Mouse (Mus musculus) spleen, adult 2 months (tissue): ENCODE data around the gene Prim2. TPM values are rescaled to one million over a fixed set of nuclear protein-coding genes. Genes with fewer than 3 reads are reported as not detected.

ENCODE experiments used
- DNase-seq, 2 experiments: peaks; one replicate each; pipeline versions ENCODE4 v3.0.0 to v3.0.0-alpha.2; 2012 to 2021; ENCODE audit warnings: low spot score in 2 of 2, low read depth in 1 of 2
- H3K27ac ChIP-seq: fragments of 200-500 bp; 2 replicates; pipeline ENCODE4 v1.5.1; 2012; ENCODE audit warnings: low read length, inconsistent platforms; ENCODE audit not compliant: insufficient read depth
- H3K27me3 ChIP-seq: fragments of 200-500 bp; 2 replicates; pipeline ENCODE4 v1.6.1; 2012; ENCODE audit warnings: mild to moderate bottlenecking, moderate library complexity, low read length, inconsistent platforms; ENCODE audit not compliant: control insufficient read depth, insufficient read depth
- H3K36me3 ChIP-seq: fragments of 200-500 bp; 2 replicates; pipeline ENCODE4 v1.6.1; 2012; ENCODE audit warnings: mild to moderate bottlenecking, low read length, inconsistent platforms; ENCODE audit not compliant: control insufficient read depth, insufficient read depth
- H3K4me1 ChIP-seq: fragments of 200-500 bp; 2 replicates; pipeline ENCODE4 v1.6.1; 2011; ENCODE audit warnings: inconsistent platforms; ENCODE audit not compliant: control insufficient read depth, insufficient read depth, insufficient read length
- H3K4me3 ChIP-seq: fragments of 200-500 bp; 2 replicates; pipeline ENCODE4 v1.5.1; 2011; ENCODE audit warnings: mild to moderate bottlenecking, inconsistent platforms; ENCODE audit not compliant: insufficient read depth, insufficient read length; ENCODE audit errors: extremely low read depth
- CTCF ChIP-seq: fragments of 200-500 bp; IDR thresholded peaks from 2 replicates; pipeline ENCODE4 v1.5.1; 2011; ENCODE audit warnings: mild to moderate bottlenecking, inconsistent platforms; ENCODE audit not compliant: insufficient read depth, insufficient read length, insufficient replicate concordance; ENCODE audit errors: extremely low read depth
- POLR2A ChIP-seq: fragments of 200-500 bp; IDR thresholded peaks from 2 replicates; pipeline ENCODE4 v1.6.1; 2011; ENCODE audit warnings: low read depth, low read length, inconsistent platforms
- WGBS: fragments of 180-500 bp; shearing (Covaris S2); methylation state at CpG from one replicate; pipeline ENCODE4 v1.1.7; 2018; 5-methylcytosine and 5-hydroxymethylcytosine counted together
- polyA plus RNA-seq: library from polyadenylated mRNA; depleted of rRNA; stranded (reverse); fragments of >200 nt; gene quantifications from 2 replicates; pipeline ENCODE4 v1.2.3, GENCODE M21; 2012; rRNA removed

Prim2 gene
- polyA plus RNA-seq, 1 experiment: 2.9 TPM

GRCm38 (mm10) chr1:33454251-33454650 lies 215.3 kb downstream of the Prim2 start:
- H3K4me1 ChIP-seq: 0 out of 2 replicates have a peak, but pooled peaks cover 2% of the 10 kb centered on the region
- 96% methylated on average over 6 of the region's 6 CpGs for WGBS
- no peak overlapping the region for H3K27ac ChIP-seq
- H3K4me3 ChIP-seq: no peak overlapping the region
- no peak for TF ChIP-seq CTCF
- TF ChIP-seq POLR2A: no peak
- H3K27me3 ChIP-seq: no peaks in the 10 kb centered on the region
- H3K36me3 ChIP-seq: no peaks in the 10 kb centered on the region
- no peak for DNase-seq

GRCm38 (mm10) chr1:33453299-33453698 lies 216.3 kb downstream of the Prim2 start:
- DNase-seq: no peak
- 0 out of 2 replicates have a peak, but pooled peaks cover 2% of the 10 kb centered on the region for H3K4me1 ChIP-seq
- no peak for TF ChIP-seq CTCF
- no peak for TF ChIP-seq POLR2A
- no peak overlapping the region for H3K4me3 ChIP-seq
- WGBS: 69% methylated on average over 9 of the region's 9 CpGs
- no peaks in the 10 kb centered on the region for H3K27me3 ChIP-seq
- no peaks in the 10 kb centered on the region for H3K36me3 ChIP-seq
- H3K27ac ChIP-seq: no peak overlapping the region

GRCm38 (mm10) chr1:33447179-33447578 lies 222.4 kb downstream of the Prim2 start:
- no peak for DNase-seq
- Histone ChIP-seq H3K27ac (no peak overlapping the region), H3K27me3 (no peaks in the 10 kb centered on the region), H3K4me3 (no peak overlapping the region), H3K4me1 (no peaks in the 10 kb centered on the region), H3K36me3 (no peaks in the 10 kb centered on the region)
- TF ChIP-seq POLR2A (no peak), CTCF (no peak)
- WGBS: 41% methylated on average over 4 of the region's 4 CpGs

GRCm38 (mm10) chr1:33436167-33436566 lies 233.4 kb downstream of the Prim2 start:
- DNase-seq: no peak
- WGBS: 64% methylated on average over 2 of the region's 2 CpGs
- Histone ChIP-seq H3K27me3 (no peaks in the 10 kb centered on the region), H3K36me3 (no peaks in the 10 kb centered on the region), H3K27ac (no peak overlapping the region), H3K4me3 (no peak overlapping the region), H3K4me1 (no peaks in the 10 kb centered on the region)
- TF ChIP-seq POLR2A: no peak
- TF ChIP-seq CTCF: no peak

Other genes with a start within 250 kb of the Prim2 start
- gene Rab23, start 50.1 kb upstream of the Prim2 start, polyA plus RNA-seq: 2.1 and 2.4 TPM in 2 replicates
- gene Bag2, start 88.0 kb upstream of the Prim2 start, polyA plus RNA-seq: 5.3 and 8.1 TPM in 2 replicates
- 2.6 and 3.3 TPM in 2 replicates for gene Zfp451, start 144.8 kb upstream of the Prim2 start, polyA plus RNA-seq
- 0.43 and 0.55 TPM in 2 replicates for gene Bend6, start 238.0 kb upstream of the Prim2 start, polyA plus RNA-seq
- gene Dst, start 238.4 kb upstream of the Prim2 start, polyA plus RNA-seq: 6.1 and 7.6 TPM in 2 replicates